8 mouse cellular contexts compared by ENCODE assay signal in genomic region chr4:124693135-124693894, GRCm38 (mm10). TPM values are rescaled to one million over a fixed set of nuclear protein-coding genes. Genes with fewer than 3 reads are reported as not detected.
A peak's percentile ranks its signal among the peaks of the same experiment; 100 is the strongest.
DNase-seq lines count a peak whose midpoint lies in the region; ATAC-seq lines count a peak whose summit lies in the region.

Utp11 (minus strand) TSS chr4:124693600.

- peak within 1 kb of the TSS; percentile 95 for H3K4me3 ChIP-seq in hindbrain, embryonic 10.5 days
- H3K4me3 ChIP-seq in lung, embryonic 16.5 days (ENCODE audit: low read length): peak within 1 kb of the TSS; percentile 84

- peak within 1 kb of the TSS; percentile 91 for H3K27ac ChIP-seq in hindbrain, embryonic 10.5 days
- peak within 1 kb of the TSS; percentile 78 for H3K27ac ChIP-seq in lung, embryonic 16.5 days (ENCODE audit: low read length)

- peak; percentile 100 for ATAC-seq in frontal cortex, adult (ENCODE audit: low TSS enrichment)
- ATAC-seq in lung, embryonic 16.5 days (ENCODE audit: low read depth): peak; percentile 95

- 1% methylated on average over 43 of the region's 43 CpGs for WGBS in hindbrain, embryonic 10.5 days
- under 1% methylated on average over 43 of the region's 43 CpGs for WGBS in lung, embryonic 16.5 days

- H3K9me3 ChIP-seq in hindbrain, embryonic 10.5 days: no peaks in the 10 kb centered on the region
- no peaks in the 10 kb centered on the region for H3K9me3 ChIP-seq in lung, embryonic 16.5 days (ENCODE audit: control insufficient read depth, low read length)

- peaks cover 14% of the 10 kb centered on the region for H3K36me3 ChIP-seq in hindbrain, embryonic 10.5 days
- H3K36me3 ChIP-seq in lung, embryonic 16.5 days (ENCODE audit: control insufficient read depth, insufficient read depth, low read length): no peaks in the 10 kb centered on the region

- H3K4me2 ChIP-seq in lung, embryonic 16.5 days (ENCODE audit: low read depth, low read length): peak within 1 kb of the TSS; percentile 82

- peak within 1 kb of the TSS; percentile 84 for H3K9ac ChIP-seq in lung, embryonic 16.5 days (ENCODE audit: low read length)

- peak; percentile 96 for DNase-seq in NIH3T3 (ENCODE audit: low read depth)
- DNase-seq in cerebellum, adult 9-10 months: peak; percentile 91
- DNase-seq in hindbrain, embryonic 10.5 days (ENCODE audit: low spot score): peak; percentile 89
- DNase-seq in layer of hippocampus, adult 9-11 months: peak; percentile 90
- DNase-seq in ovary, postnatal 14 days (ENCODE audit: low spot score): peak; percentile 66
- peak; percentile 80 to 84 for DNase-seq in thymus, postnatal 10 days (ENCODE audit: low spot score in 2 of 2)

- peaks cover 24% of the 10 kb centered on the region for H3K27me3 ChIP-seq in hindbrain, embryonic 10.5 days (ENCODE audit: insufficient read depth, poor library complexity, severe bottlenecking)
- H3K27me3 ChIP-seq in lung, embryonic 16.5 days (ENCODE audit: control insufficient read depth, insufficient read depth, low read depth, low read length): peaks cover 20% of the 10 kb centered on the region

- H3K4me1 ChIP-seq in hindbrain, embryonic 10.5 days (replicated peaks): peaks cover 33% of the 10 kb centered on the region
- H3K4me1 ChIP-seq in lung, embryonic 16.5 days (replicated peaks; ENCODE audit: control insufficient read depth, insufficient read depth, low read length): peaks cover 8% of the 10 kb centered on the region; the same call in 1 of the 2 replicates

RNA-seq across cellular contexts. Expression of gene Utp11, which starts in this region (rescaled TPM):
- polyA plus RNA-seq in hindbrain, embryonic 10.5 days (2016; fragmentation: Nextera tagmentation; extraction: Ambion mirVana): 62.8 and 62.9 TPM in 2 replicates
- polyA plus RNA-seq in lung, embryonic 16.5 days (2015; fragmentation: Nextera tagmentation; extraction: Ambion mirVana): 52.9 and 59.5 TPM in 2 replicates

Comparison
In these comparisons a context has a peak if more than half of its experiments do, and no peak if none do; other contexts are left out.
1. Peak in every context shown above with its lines: DNase-seq, ATAC-seq, H3K4me3 ChIP-seq and H3K27ac ChIP-seq.